Mouse (Mus musculus) liver, adult 2 months (tissue): ENCODE measurements around the gene Slc4a7.

ENCODE experiments used
- CTCF ChIP-seq: fragments of 200-500 bp; IDR thresholded peaks from 2 replicates; pipeline ENCODE4 v1.5.1; 2011; ENCODE audit warnings: low read depth, low read length, control low read depth
- POLR2A ChIP-seq: fragments of 200-500 bp; IDR thresholded peaks from 2 replicates; pipeline ENCODE4 v1.6.1; 2011; ENCODE audit warnings: low read length, control low read depth; ENCODE audit not compliant: insufficient read depth; ENCODE audit errors: extremely low read depth

DNA sequence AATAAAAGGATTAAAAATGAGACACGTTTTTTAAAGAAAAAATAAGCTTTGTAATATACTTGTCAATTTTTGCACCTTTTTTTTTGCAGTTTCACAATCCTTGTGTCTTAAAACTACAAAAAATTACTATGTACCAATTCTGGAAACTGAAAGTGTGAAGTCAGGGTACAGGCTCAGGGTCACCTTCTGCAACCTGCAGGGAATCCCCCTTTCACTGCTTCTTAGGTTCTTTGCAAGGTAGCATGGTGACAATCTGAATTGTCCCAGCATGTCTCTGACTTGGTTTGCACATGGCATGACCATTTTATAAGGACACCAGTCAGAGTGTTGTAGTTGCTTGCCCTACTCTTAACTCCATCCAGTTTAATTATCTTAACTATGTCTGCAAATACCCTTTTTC lies 82.1 kb downstream of the Slc4a7 start:
- TF ChIP-seq CTCF (no peak), POLR2A (no peak)
